Mouse (Mus musculus) cortical plate, adult 2 months (tissue): ENCODE measurements around the gene Foxp3. TPM values are rescaled to one million over a fixed set of nuclear protein-coding genes. Genes with fewer than 3 reads are reported as not detected.
A peak's percentile ranks its signal among the peaks of the same experiment; 100 is the strongest.

Experiments used
- H3K27ac ChIP-seq: fragments of 200-500 bp; 2 replicates; pipeline ENCODE4 v1.5.1; 2012; ENCODE audit warnings: low read length, control low read depth, inconsistent platforms; ENCODE audit not compliant: insufficient read depth
- H3K4me1 ChIP-seq: fragments of 200-500 bp; 2 replicates; pipeline ENCODE4 v1.6.1; 2011; ENCODE audit warnings: low read length; ENCODE audit not compliant: control insufficient read depth, insufficient read depth
- H3K4me3 ChIP-seq: fragments of 200-500 bp; 2 replicates; pipeline ENCODE4 v1.5.1; 2011; ENCODE audit warnings: mild to moderate bottlenecking, low read length, control low read depth; ENCODE audit not compliant: insufficient read depth
- CTCF ChIP-seq: fragments of 200-500 bp; IDR thresholded peaks from 2 replicates; pipeline ENCODE4 v1.5.1; 2011; ENCODE audit warnings: mild to moderate bottlenecking, control low read depth, low read length; ENCODE audit not compliant: insufficient read depth; ENCODE audit errors: extremely low read depth
- POLR2A ChIP-seq: fragments of 200-500 bp; IDR thresholded peaks from 2 replicates; pipeline ENCODE4 v1.6.1; 2011; ENCODE audit warnings: mild to moderate bottlenecking, low read length, control low read depth; ENCODE audit not compliant: insufficient read depth; ENCODE audit errors: extremely low read depth
- polyA plus RNA-seq: library from polyadenylated mRNA; depleted of rRNA; stranded (reverse); fragments of >200 nt; gene quantifications from 2 replicates; pipeline ENCODE4 v1.2.3, GENCODE M21; 2012; rRNA removed

The Foxp3 gene
- polyA plus RNA-seq, 1 experiment: not detected

GRCm38 (mm10) chrX:7610035-7610434, 36.6 kb downstream of the Foxp3 start:
- TF ChIP-seq CTCF (no peak), POLR2A (peak; percentile 38; the same call in 1 of the 2 replicates)
- peak overlapping the region; percentile 90 for H3K27ac ChIP-seq
- 0 out of 2 replicates have a peak, but pooled peaks cover 2% of the 10 kb centered on the region for H3K4me1 ChIP-seq
- peak overlapping the region; percentile 67 for H3K4me3 ChIP-seq

- H3K4me1 ChIP-seq: 0 out of 2 replicates have a peak, but pooled peaks cover 2% of the 10 kb centered on the region
- TF ChIP-seq POLR2A: 0 out of 2 replicates have a peak, but pooled peaks have one; percentile 14
- TF ChIP-seq CTCF: no peak
- H3K4me3 ChIP-seq: peak overlapping the region; percentile 67
- H3K27ac ChIP-seq: peak overlapping the region; percentile 90
Measured at GRCm38 (mm10) chrX:7610536-7611258, 37.3 kb downstream of the Foxp3 start.

- Histone ChIP-seq H3K4me3 (no peak overlapping the region), H3K4me1 (0 out of 2 replicates have a peak, but pooled peaks cover 1% of the 10 kb centered on the region), H3K27ac (no peak overlapping the region)
- TF ChIP-seq POLR2A (no peak), CTCF (no peak)
Measured at GRCm38 (mm10) chrX:7617889-7618551, 44.6 kb downstream of the Foxp3 start.

GRCm38 (mm10) chrX:7632560-7632959, 59.1 kb downstream of the Foxp3 start:
- TF ChIP-seq POLR2A: no peak
- TF ChIP-seq CTCF: no peak
- no peak overlapping the region for H3K4me3 ChIP-seq

GRCm38 (mm10) chrX:7635101-7635500, 61.7 kb downstream of the Foxp3 start:
- H3K4me3 ChIP-seq: no peak overlapping the region
- peak overlapping the region; percentile 78 for H3K27ac ChIP-seq
- H3K4me1 ChIP-seq: peaks cover 1% of the 10 kb centered on the region; the same call in 1 of the 2 replicates
- TF ChIP-seq CTCF (no peak), POLR2A (no peak)

More at GRCm38 (mm10) chrX:7632560-7632959, 59.1 kb downstream of the Foxp3 start:
- Histone ChIP-seq H3K4me1 (peaks cover 1% of the 10 kb centered on the region; the same call in 1 of the 2 replicates), H3K27ac (no peak overlapping the region)

GRCm38 (mm10) chrX:7638401-7639091, 65.1 kb downstream of the Foxp3 start, which contains the start of gene Syp:
TSS of gene Syp (plus strand) at chrX:7638471.
- Histone ChIP-seq H3K4me3 (peak within 1 kb of the TSS; percentile 92), H3K4me1 (peaks cover 5% of the 10 kb centered on the region), H3K27ac (peak within 1 kb of the TSS; percentile 93)
- TF ChIP-seq CTCF (no peak), POLR2A (no peak)

- peak overlapping the region; percentile 93 for H3K27ac ChIP-seq
- H3K4me3 ChIP-seq: peak overlapping the region; percentile 92
- TF ChIP-seq POLR2A (no peak), CTCF (no peak)
- peaks cover 7% of the 10 kb centered on the region for H3K4me1 ChIP-seq
Measured at GRCm38 (mm10) chrX:7639536-7640325, 66.3 kb downstream of the Foxp3 start.

GRCm38 (mm10) chrX:7640785-7641184, 67.3 kb downstream of the Foxp3 start:
- H3K27ac ChIP-seq: no peak overlapping the region
- H3K4me3 ChIP-seq: peak overlapping the region; percentile 92

More at GRCm38 (mm10) chrX:7640785-7641184, 67.3 kb downstream of the Foxp3 start:
- peaks cover 6% of the 10 kb centered on the region for H3K4me1 ChIP-seq
- no peak for TF ChIP-seq POLR2A
- no peak for TF ChIP-seq CTCF

Other genes with a start within 250 kb of the Foxp3 start
- gene Usp27x, start 197.8 kb upstream of the Foxp3 start, polyA plus RNA-seq: 6.3 and 6.6 TPM in 2 replicates
- gene Ppp1r3f, start 639 bp downstream of the Foxp3 start, polyA plus RNA-seq: 13.9 and 14.2 TPM in 2 replicates
- 36.1 and 39.7 TPM in 2 replicates for gene Ccdc22, start 31.9 kb downstream of the Foxp3 start, polyA plus RNA-seq
- 0.17 and 0.26 TPM in 2 replicates for gene Cacna1f, start 33.4 kb downstream of the Foxp3 start, polyA plus RNA-seq
- 1,108 and 1,136 TPM in 2 replicates for gene Syp, start 64.8 kb downstream of the Foxp3 start, polyA plus RNA-seq
- gene Prickle3, start 83.6 kb downstream of the Foxp3 start, polyA plus RNA-seq: 2.1 and 2.5 TPM in 2 replicates
- gene Plp2, start 97.7 kb downstream of the Foxp3 start, polyA plus RNA-seq: 14.5 and 16.3 TPM in 2 replicates
- 0.96 and 1.2 TPM in 2 replicates for gene Magix, start 107.6 kb downstream of the Foxp3 start, polyA plus RNA-seq
- 26.7 and 28.3 TPM in 2 replicates for gene Gpkow, start 123.5 kb downstream of the Foxp3 start, polyA plus RNA-seq
- gene Wdr45, start 140.7 kb downstream of the Foxp3 start, polyA plus RNA-seq: 77.0 and 84.9 TPM in 2 replicates
- gene Gm45208, start 148.6 kb downstream of the Foxp3 start, polyA plus RNA-seq: 0.46 TPM in 1 of 2 replicates, not detected in the other
- gene Praf2, start 154.8 kb downstream of the Foxp3 start, polyA plus RNA-seq: 131 and 135 TPM in 2 replicates
- gene Ccdc120, start 177.3 kb downstream of the Foxp3 start, polyA plus RNA-seq: 23.2 and 23.9 TPM in 2 replicates
- 20.6 and 21.4 TPM in 2 replicates for gene Tfe3, start 188.9 kb downstream of the Foxp3 start, polyA plus RNA-seq
- gene Gripap1, start 216.1 kb downstream of the Foxp3 start, polyA plus RNA-seq: 106 and 115 TPM in 2 replicates
- 7.6 and 7.9 TPM in 2 replicates for gene Kcnd1, start 248.6 kb downstream of the Foxp3 start, polyA plus RNA-seq